Mouse (Mus musculus): Measurements from ENCODE around the gene Abca8b. TPM values are rescaled to one million over a fixed set of nuclear protein-coding genes. Genes with fewer than 3 reads are reported as not detected.

Abca8b gene
- 2.7 and 3.4 TPM in 2 replicates for polyA plus RNA-seq (2014; fragmentation: Nextera tagmentation; extraction: Ambion mirVana)

- Histone ChIP-seq H3K4me3 (ENCODE audit: low read depth, low read length) (peak within 1 kb of the TSS; percentile 44), H3K4me2 (ENCODE audit: low read depth, low read length) (peak within 1 kb of the TSS; percentile 58), H3K27me3 (replicated peaks; ENCODE audit: control insufficient read depth, insufficient read depth, low read length) (no peaks in the 10 kb centered on the region), H3K36me3 (ENCODE audit: control insufficient read depth, insufficient read depth, low read length) (no peaks in the 10 kb centered on the region), H3K9ac (ENCODE audit: low read depth, low read length) (peak within 1 kb of the TSS; percentile 46), H3K27ac (replicated peaks; ENCODE audit: low read depth, low read length) (peak within 1 kb of the TSS; percentile 31; the same call in 1 of the 2 replicates), H3K9me3 (ENCODE audit: control insufficient read depth, low read length) (no peaks in the 10 kb centered on the region), H3K4me1 (ENCODE audit: control insufficient read depth, insufficient read depth, low read length) (peaks cover 3% of the 10 kb centered on the region; the same call in 1 of the 2 replicates)
- under 1% methylated on average over 15 of the region's 15 CpGs for WGBS
- DNase-seq (ENCODE audit: low spot score), result peak; percentile 92
- ATAC-seq (ENCODE audit: low read depth), result peak; percentile 97
Observed at GRCm38 (mm10) chr11:109995624-109996023, at the start of gene Abca8b. Gene Abca8b (minus strand): TSS chr11:109995845.

- Histone ChIP-seq H3K27ac (replicated peaks; ENCODE audit: low read depth, low read length) (no peak overlapping the region), H3K36me3 (ENCODE audit: control insufficient read depth, insufficient read depth, low read length) (no peaks in the 10 kb centered on the region), H3K9me3 (ENCODE audit: control insufficient read depth, low read length) (no peaks in the 10 kb centered on the region), H3K9ac (ENCODE audit: low read depth, low read length) (no peak overlapping the region), H3K4me3 (ENCODE audit: low read depth, low read length) (no peak overlapping the region), H3K4me1 (ENCODE audit: control insufficient read depth, insufficient read depth, low read length) (0 out of 2 replicates have a peak, but pooled peaks cover 4% of the 10 kb centered on the region), H3K4me2 (ENCODE audit: low read depth, low read length) (no peak overlapping the region), H3K27me3 (replicated peaks; ENCODE audit: control insufficient read depth, insufficient read depth, low read length) (no peaks in the 10 kb centered on the region)
- WGBS, result 90% methylated on average over 2 of the region's 2 CpGs
- DNase-seq (ENCODE audit: low spot score), result no peak
- ATAC-seq (ENCODE audit: low read depth), result no peak
Observed at GRCm38 (mm10) chr11:110037795-110038194, 42.1 kb upstream of the Abca8b start.

GRCm38 (mm10) chr11:110028913-110029695 is 33.5 kb upstream of the Abca8b start:
- DNase-seq (ENCODE audit: low spot score) (peak; percentile 32), ATAC-seq (ENCODE audit: low read depth) (no peak)
- Histone ChIP-seq H3K4me1 (ENCODE audit: control insufficient read depth, insufficient read depth, low read length) (no peaks in the 10 kb centered on the region), H3K9me3 (ENCODE audit: control insufficient read depth, low read length) (0 out of 2 replicates have a peak, but pooled peaks cover 3% of the 10 kb centered on the region), H3K4me3 (ENCODE audit: low read depth, low read length) (no peak overlapping the region), H3K27ac (replicated peaks; ENCODE audit: low read depth, low read length) (no peak overlapping the region), H3K36me3 (ENCODE audit: control insufficient read depth, insufficient read depth, low read length) (no peaks in the 10 kb centered on the region), H3K27me3 (replicated peaks; ENCODE audit: control insufficient read depth, insufficient read depth, low read length) (no peaks in the 10 kb centered on the region), H3K4me2 (ENCODE audit: low read depth, low read length) (no peak overlapping the region), H3K9ac (ENCODE audit: low read depth, low read length) (no peak overlapping the region)
- 54% methylated on average over 7 of the region's 7 CpGs for WGBS

GRCm38 (mm10) chr11:110010836-110011546 is 15.3 kb upstream of the Abca8b start:
- WGBS, result 76% methylated on average over 2 of the region's 2 CpGs
- Histone ChIP-seq H3K27ac (replicated peaks; ENCODE audit: low read depth, low read length) (no peak overlapping the region), H3K27me3 (replicated peaks; ENCODE audit: control insufficient read depth, insufficient read depth, low read length) (no peaks in the 10 kb centered on the region)

GRCm38 (mm10) chr11:109995013-109995412 is 632 bp downstream of the Abca8b start:
- Histone ChIP-seq H3K9ac (ENCODE audit: low read depth, low read length) (no peak overlapping the region), H3K4me3 (ENCODE audit: low read depth, low read length) (peak overlapping the region; percentile 44), H3K4me2 (ENCODE audit: low read depth, low read length) (peak overlapping the region; percentile 58), H3K36me3 (ENCODE audit: control insufficient read depth, insufficient read depth, low read length) (no peaks in the 10 kb centered on the region), H3K27ac (replicated peaks; ENCODE audit: low read depth, low read length) (no peak overlapping the region), H3K27me3 (replicated peaks; ENCODE audit: control insufficient read depth, insufficient read depth, low read length) (no peaks in the 10 kb centered on the region), H3K9me3 (ENCODE audit: control insufficient read depth, low read length) (no peaks in the 10 kb centered on the region), H3K4me1 (ENCODE audit: control insufficient read depth, insufficient read depth, low read length) (peaks cover 3% of the 10 kb centered on the region; the same call in 1 of the 2 replicates)
- peak; percentile 64 for DNase-seq (ENCODE audit: low spot score)
- ATAC-seq (ENCODE audit: low read depth), result peak; percentile 47; the same call in 1 of the 2 replicates
- 5% methylated on average over 3 of the region's 3 CpGs for WGBS

More at GRCm38 (mm10) chr11:110010836-110011546, 15.3 kb upstream of the Abca8b start:
- Histone ChIP-seq H3K4me1 (ENCODE audit: control insufficient read depth, insufficient read depth, low read length) (no peaks in the 10 kb centered on the region), H3K9me3 (ENCODE audit: control insufficient read depth, low read length) (no peaks in the 10 kb centered on the region), H3K4me2 (ENCODE audit: low read depth, low read length) (no peak overlapping the region), H3K9ac (ENCODE audit: low read depth, low read length) (no peak overlapping the region), H3K36me3 (ENCODE audit: control insufficient read depth, insufficient read depth, low read length) (no peaks in the 10 kb centered on the region), H3K4me3 (ENCODE audit: low read depth, low read length) (no peak overlapping the region)
- no peak for DNase-seq (ENCODE audit: low spot score)
- no peak for ATAC-seq (ENCODE audit: low read depth)

- Histone ChIP-seq H3K9ac (ENCODE audit: low read depth, low read length) (no peak overlapping the region), H3K9me3 (ENCODE audit: control insufficient read depth, low read length) (no peaks in the 10 kb centered on the region), H3K4me2 (ENCODE audit: low read depth, low read length) (peak overlapping the region; percentile 58), H3K27ac (replicated peaks; ENCODE audit: low read depth, low read length) (no peak overlapping the region), H3K4me1 (ENCODE audit: control insufficient read depth, insufficient read depth, low read length) (peaks cover 3% of the 10 kb centered on the region; the same call in 1 of the 2 replicates), H3K4me3 (ENCODE audit: low read depth, low read length) (no peak overlapping the region), H3K36me3 (ENCODE audit: control insufficient read depth, insufficient read depth, low read length) (no peaks in the 10 kb centered on the region), H3K27me3 (replicated peaks; ENCODE audit: control insufficient read depth, insufficient read depth, low read length) (no peaks in the 10 kb centered on the region)
- ATAC-seq (ENCODE audit: low read depth) (no peak), DNase-seq (ENCODE audit: low spot score) (no peak)
- WGBS, result 35% methylated on average over 6 of the region's 6 CpGs
Observed at GRCm38 (mm10) chr11:109994014-109994413, 1.6 kb downstream of the Abca8b start.

- WGBS, result 85% methylated on average over 3 of the region's 3 CpGs
- no peak for ATAC-seq (ENCODE audit: low read depth)
- Histone ChIP-seq H3K9me3 (ENCODE audit: control insufficient read depth, low read length) (no peaks in the 10 kb centered on the region), H3K4me2 (ENCODE audit: low read depth, low read length) (no peak overlapping the region), H3K9ac (ENCODE audit: low read depth, low read length) (no peak overlapping the region), H3K36me3 (ENCODE audit: control insufficient read depth, insufficient read depth, low read length) (no peaks in the 10 kb centered on the region), H3K27me3 (replicated peaks; ENCODE audit: control insufficient read depth, insufficient read depth, low read length) (no peaks in the 10 kb centered on the region), H3K4me1 (ENCODE audit: control insufficient read depth, insufficient read depth, low read length) (peaks cover 3% of the 10 kb centered on the region; the same call in 1 of the 2 replicates), H3K27ac (replicated peaks; ENCODE audit: low read depth, low read length) (no peak overlapping the region), H3K4me3 (ENCODE audit: low read depth, low read length) (no peak overlapping the region)
- no peak for DNase-seq (ENCODE audit: low spot score)
Observed at GRCm38 (mm10) chr11:109991270-109991669, 4.4 kb downstream of the Abca8b start.

- 79% methylated on average over 2 of the region's 2 CpGs for WGBS
- H3K36me3 ChIP-seq (ENCODE audit: control insufficient read depth, insufficient read depth, low read length), result no peaks in the 10 kb centered on the region
- DNase-seq (ENCODE audit: low spot score) (no peak), ATAC-seq (ENCODE audit: low read depth) (no peak)
- H3K4me3 ChIP-seq (ENCODE audit: low read depth, low read length), result no peak overlapping the region
- H3K4me1 ChIP-seq (ENCODE audit: control insufficient read depth, insufficient read depth, low read length), result no peaks in the 10 kb centered on the region
- H3K27ac ChIP-seq (replicated peaks; ENCODE audit: low read depth, low read length), result no peak overlapping the region
- no peaks in the 10 kb centered on the region for H3K27me3 ChIP-seq (replicated peaks; ENCODE audit: control insufficient read depth, insufficient read depth, low read length)
- no peaks in the 10 kb centered on the region for H3K9me3 ChIP-seq (ENCODE audit: control insufficient read depth, low read length)
- H3K9ac ChIP-seq (ENCODE audit: low read depth, low read length), result no peak overlapping the region
- H3K4me2 ChIP-seq (ENCODE audit: low read depth, low read length), result no peak overlapping the region
Observed at GRCm38 (mm10) chr11:109990256-109990655, 5.4 kb downstream of the Abca8b start.

All from embryonic facial prominence, embryonic 14.5 days (tissue).